Mouse (Mus musculus) heart, adult 18-20 months (tissue): ENCODE data around the gene Olfr330. TPM values are rescaled to one million over a fixed set of nuclear protein-coding genes. Genes with fewer than 3 reads are reported as not detected.
A peak's percentile ranks its signal among the peaks of the same experiment; 100 is the strongest.
"Not testable (repeated sequence)": the region's sequence is repeated elsewhere in the genome, so short reads cannot be mapped to it uniquely, and the experiment has no call there.

ENCODE experiments used
- DNase-seq, 2 experiments: peaks; one replicate each; pipeline ENCODE4 v3.0.0; 2021 to 2022; ENCODE audit warnings: mixed read lengths in 1 of 2
- long read RNA-seq, 2 experiments: library from polyadenylated mRNA; stranded (forward); transcript quantifications; one replicate each; pipeline ENCODE4 v2.0.0; 2021
- total RNA-seq, 2 experiments: library from RNA; stranded (reverse); gene quantifications; 2 replicates each; pipeline ENCODE4 v1.2.3; 2021

Gene Olfr330
- total RNA-seq = not detected
- long read RNA-seq, experiment 1 = 0 reads
- long read RNA-seq, experiment 2 = 0 reads

DNA sequence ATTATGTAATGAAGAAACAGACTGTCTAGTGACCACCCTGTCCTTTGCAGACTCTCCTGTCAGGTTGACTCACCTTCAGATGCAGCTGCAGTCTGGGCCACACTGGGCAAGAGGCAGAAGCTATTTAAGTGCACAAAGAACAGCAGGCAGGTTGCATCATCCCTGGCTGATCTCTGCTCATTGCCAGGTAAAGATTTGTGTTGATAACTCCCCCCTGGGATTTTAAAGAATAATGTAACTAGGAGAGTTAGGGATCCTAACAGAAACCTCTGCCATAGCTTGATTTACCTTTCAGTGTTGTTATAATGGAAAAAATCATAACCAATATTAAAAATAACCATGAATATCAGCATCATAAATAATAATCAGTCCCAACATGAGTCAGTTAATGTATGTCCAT, at the start of gene Olfr330:
Gene Olfr330, minus strand, starts transcription at position 101 of the 400 bp plus-strand sequence.
- DNase-seq = not testable (repeated sequence)

DNA sequence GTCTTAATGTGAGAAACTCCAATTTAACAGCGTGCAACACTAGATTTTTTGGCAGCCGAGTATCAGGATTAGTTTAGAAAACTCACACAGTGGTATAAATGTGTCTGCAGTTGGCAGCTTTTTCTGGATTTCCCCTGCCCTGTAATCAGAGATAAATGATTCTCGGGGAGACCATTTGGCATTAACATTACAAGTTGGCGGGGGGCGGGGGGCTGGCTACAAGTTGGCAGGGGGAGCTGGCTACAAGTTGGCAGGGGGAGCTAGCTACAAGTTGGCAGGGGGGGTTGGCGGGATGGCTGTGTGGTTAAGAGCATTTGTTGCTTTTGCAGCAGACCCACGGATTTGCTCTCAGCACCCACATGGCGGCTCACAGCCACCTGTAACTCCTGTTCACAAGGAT, 44.0 kb upstream of the Olfr330 start:
- DNase-seq = no peak

DNA sequence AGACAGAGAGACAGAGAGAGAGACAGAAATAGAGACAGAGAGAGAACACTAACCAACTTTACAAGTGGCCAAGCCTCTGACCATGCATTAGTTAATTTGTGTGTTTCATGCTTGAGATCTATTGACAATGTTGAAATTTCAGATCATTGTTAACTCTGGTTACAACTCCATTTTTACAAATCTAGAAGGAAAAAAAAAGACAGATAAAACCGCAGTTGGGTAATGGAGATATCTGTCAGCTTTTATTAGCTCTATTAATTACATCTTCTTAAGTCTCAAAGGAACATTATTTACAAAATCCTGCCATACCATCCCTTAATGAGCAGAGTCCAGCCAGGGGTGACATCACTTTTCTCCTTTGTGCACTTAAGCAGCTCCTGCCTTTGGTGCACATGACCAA, 42.8 kb upstream of the Olfr330 start, which contains the start of gene Olfr325:
Gene Olfr325, plus strand, starts transcription at position 301 of the 400 bp plus-strand sequence.
- DNase-seq = no peak

DNA sequence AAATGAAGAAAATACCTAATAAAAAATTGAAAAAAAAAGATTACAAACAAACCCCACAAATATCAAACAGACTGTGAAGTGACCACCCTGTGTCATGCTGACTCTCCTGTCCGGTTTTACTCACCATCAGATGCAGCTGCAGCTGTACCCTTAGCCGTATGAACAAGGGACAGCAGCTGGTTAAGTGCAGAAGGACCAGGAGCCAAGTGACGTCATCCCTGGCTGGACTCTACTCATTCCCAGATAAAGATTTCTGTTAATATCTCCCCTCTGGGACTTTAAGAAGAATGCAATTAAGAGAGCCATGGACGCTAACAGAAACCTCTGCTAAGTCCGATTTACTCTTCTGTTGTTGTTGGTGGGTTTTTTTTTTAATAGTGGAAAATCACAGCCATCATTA, 35.8 kb upstream of the Olfr330 start, which contains the start of gene Olfr224:
Gene Olfr224, minus strand, starts transcription at position 149 of the 400 bp plus-strand sequence.
- DNase-seq = peak; percentile 15 to 17

GRCm38 (mm10) chr11:58555536-58555935, 20.9 kb upstream of the Olfr330 start, which contains the start of gene Olfr328:
TSS of gene Olfr328 (minus strand) at chr11:58555636.
- no peak for DNase-seq

GRCm38 (mm10) chr11:58546322-58546721, 11.7 kb upstream of the Olfr330 start, which contains the start of gene Olfr329-ps:
TSS of gene Olfr329-ps (minus strand) at chr11:58546422.
- DNase-seq = no peak

- peak; percentile 12 to 18 for DNase-seq
These were observed 14.9 kb downstream of the Olfr330 start for GRCm38 (mm10) chr11:58519756-58520155.

GRCm38 (mm10) chr11:58518916-58519315, 15.7 kb downstream of the Olfr330 start:
- DNase-seq = peak; percentile 56 to 69

DNA sequence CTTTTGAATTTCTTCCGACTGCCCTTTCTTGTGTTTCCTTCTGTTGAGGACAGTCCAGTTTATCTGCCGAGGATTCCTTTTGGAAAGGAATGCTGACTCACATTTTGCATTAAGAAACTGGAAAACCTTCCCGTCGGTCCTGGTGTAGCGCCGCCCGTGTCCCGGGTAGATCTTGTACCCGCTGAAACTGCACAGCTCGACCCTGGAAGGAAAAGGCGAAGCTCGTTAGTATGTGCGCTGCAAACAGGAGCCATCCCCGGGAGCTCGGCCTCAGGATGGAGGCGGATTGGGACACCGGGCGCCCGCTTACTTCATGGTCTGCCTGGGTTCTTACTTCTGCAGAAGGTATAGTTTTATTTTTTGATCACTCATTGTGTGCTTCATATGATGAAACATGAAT, 25.6 kb downstream of the Olfr330 start:
- DNase-seq = not testable (repeated sequence)

GRCm38 (mm10) chr11:58502472-58502871, 32.2 kb downstream of the Olfr330 start, which contains the start of gene Olfr331:
TSS of gene Olfr331 (minus strand) at chr11:58502572.
- DNase-seq = not testable (repeated sequence)

GRCm38 (mm10) chr11:58499290-58499689, 35.3 kb downstream of the Olfr330 start:
- DNase-seq = peak in 1 of 2 experiments; percentile 12

DNA sequence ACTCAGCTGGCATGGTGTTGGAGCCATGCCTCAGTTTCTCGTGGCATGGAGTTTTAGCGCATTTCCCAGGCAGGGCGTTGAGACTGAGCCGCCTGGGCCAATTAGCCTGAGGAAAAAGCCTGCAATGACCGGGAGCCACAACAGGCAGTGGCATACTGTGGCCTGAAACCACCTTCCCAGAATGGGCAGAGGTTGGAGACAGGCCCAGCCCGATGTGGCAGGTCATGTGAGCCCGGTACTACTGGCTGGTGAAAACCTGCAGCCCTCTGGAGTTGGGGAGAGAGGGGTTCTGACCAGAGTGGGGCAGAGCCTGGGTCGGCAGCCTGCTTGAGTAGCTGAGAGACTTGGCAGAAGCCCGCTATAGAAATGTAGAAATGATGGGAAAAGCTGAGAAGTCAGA, 35.9 kb downstream of the Olfr330 start:
- DNase-seq = peak; percentile 62 to 66

DNA sequence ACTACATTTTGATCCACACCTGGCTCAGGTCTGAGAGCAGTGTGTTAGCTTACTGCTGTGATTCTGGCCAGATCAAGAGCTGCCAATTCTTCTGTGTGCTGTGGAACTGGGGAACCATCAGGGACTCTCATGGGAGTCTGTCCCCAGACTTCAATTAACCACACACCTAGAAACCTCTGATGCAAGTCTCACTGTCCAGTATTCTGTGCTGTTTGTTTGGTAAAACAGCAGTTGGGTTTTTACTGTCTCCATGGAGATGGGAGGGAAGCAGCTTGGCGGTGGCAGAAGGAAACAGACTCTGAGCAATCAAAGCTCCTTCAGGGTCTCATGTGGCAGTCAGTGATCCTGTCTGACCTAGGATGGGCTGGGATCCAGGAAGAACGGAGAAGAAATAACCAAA, 42.2 kb downstream of the Olfr330 start, which contains the start of gene Olfr332:
Gene Olfr332, minus strand, starts transcription at position 101 of the 400 bp plus-strand sequence.
- no peak for DNase-seq

Other genes starting within 250 kb of the Olfr330 start
- 1 to 10 TPM; 2.5 to 4.4 TPM for gene Zfp692, start 227.8 kb downstream of the Olfr330 start, total RNA-seq
- gene Zfp672, start 204.5 kb downstream of the Olfr330 start, total RNA-seq = 10 to 100 TPM; 35.2 to 42.4 TPM
- 10 to 100 TPM; 27.7 to 30.0 TPM for gene Sh3bp5l, start 204.1 kb downstream of the Olfr330 start, total RNA-seq
- gene Lypd8, start 155.8 kb downstream of the Olfr330 start, total RNA-seq = not detected
- not detected for gene 1810065E05Rik, start 113.7 kb downstream of the Olfr330 start, total RNA-seq
- gene Gm12253, start 102.3 kb downstream of the Olfr330 start, total RNA-seq = not detected
- gene Lypd9, start 81.9 kb downstream of the Olfr330 start, total RNA-seq = not detected
- not detected for gene Olfr30, start 72.6 kb downstream of the Olfr330 start, total RNA-seq
- not detected for gene Olfr332, start 42.3 kb downstream of the Olfr330 start, total RNA-seq
- not detected for gene Olfr331, start 32.3 kb downstream of the Olfr330 start, total RNA-seq
- not detected for gene Olfr329-ps, start 11.6 kb upstream of the Olfr330 start, total RNA-seq
- gene Olfr328, start 20.8 kb upstream of the Olfr330 start, total RNA-seq = under 1 TPM in 1 of 2 experiments, not detected in 1; 0.10 TPM
- gene Olfr224, start 35.7 kb upstream of the Olfr330 start, total RNA-seq = not detected
- not detected for gene Olfr325, start 42.9 kb upstream of the Olfr330 start, total RNA-seq
- not detected for gene Olfr324, start 60.3 kb upstream of the Olfr330 start, total RNA-seq
- 1 to 10 TPM; 2.7 to 4.9 TPM for gene 2210407C18Rik, start 81.2 kb upstream of the Olfr330 start, total RNA-seq
- gene Olfr323, start 95.7 kb upstream of the Olfr330 start, total RNA-seq = not detected
- gene Trim58, start 105.6 kb upstream of the Olfr330 start, total RNA-seq = not detected
- not detected for gene Olfr322, start 123.9 kb upstream of the Olfr330 start, total RNA-seq
- not detected for gene Olfr320, start 146.3 kb upstream of the Olfr330 start, total RNA-seq
- gene Olfr319, start 164.3 kb upstream of the Olfr330 start, total RNA-seq = not detected
- gene Olfr318, start 189.2 kb upstream of the Olfr330 start, total RNA-seq = not detected
- not detected for gene Olfr317, start 204.4 kb upstream of the Olfr330 start, total RNA-seq
- gene Olfr316, start 217.9 kb upstream of the Olfr330 start, total RNA-seq = not detected
- not detected for gene Olfr315, start 238.4 kb upstream of the Olfr330 start, total RNA-seq
- gene Olfr314, start 248.1 kb upstream of the Olfr330 start, total RNA-seq = not detected